Mouse (Mus musculus) heart, embryonic 14.5 days (tissue): ENCODE results near the gene Sec61b. TPM values are rescaled to one million over a fixed set of nuclear protein-coding genes. Genes with fewer than 3 reads are reported as not detected.

ENCODE experiments used
- ATAC-seq: fragments of 200-750 bp; cut with Nextera tagmentation; 2 replicates; pipeline ENCODE4 v1.8.0; 2017; ENCODE audit warnings: low read depth, moderate TSS enrichment; ENCODE audit not compliant: insufficient number of reproducible peaks, insufficient read depth, low FRiP score
- H3K27ac ChIP-seq, 2 experiments: fragments of 200-500 bp in 1 of 2; fragments of 300-500 bp in 1 of 2; sonication (generic) in 1 of 2; replicated peaks in 1 of 2; 2 replicates each; pipeline ENCODE4 v1.5.1; 2012 to 2014; ENCODE audit warnings: low read depth in 2 of 2, low read length in 2 of 2, control low read depth in 1 of 2, mild to moderate bottlenecking in 1 of 2, mixed read lengths in 1 of 2; ENCODE audit not compliant: control insufficient read depth in 1 of 2, insufficient read depth in 1 of 2
- H3K27me3 ChIP-seq: fragments of 300-500 bp; sonication (generic); 2 replicates; pipeline ENCODE4 v1.6.1; 2014; ENCODE audit warnings: mild to moderate bottlenecking, low read length, control low read depth; ENCODE audit not compliant: control insufficient read depth, insufficient read depth
- H3K36me3 ChIP-seq: fragments of 300-500 bp; sonication (generic); 2 replicates; pipeline ENCODE4 v1.6.1; 2014; ENCODE audit warnings: mild to moderate bottlenecking, control low read depth, low read length, mixed read lengths; ENCODE audit not compliant: control insufficient read depth, insufficient read depth
- H3K4me1 ChIP-seq, 2 experiments: fragments of 200-500 bp in 1 of 2; fragments of 300-500 bp in 1 of 2; sonication (generic) in 1 of 2; 2 replicates each; pipeline ENCODE4 v1.6.1; 2012 to 2014; ENCODE audit warnings: low read length in 2 of 2, control low read depth in 1 of 2, mixed read lengths in 1 of 2; ENCODE audit not compliant: control insufficient read depth in 2 of 2, insufficient read depth in 2 of 2
- H3K4me2 ChIP-seq: fragments of 300-500 bp; sonication (generic); 2 replicates; pipeline ENCODE4 v1.6.1; 2014; ENCODE audit warnings: mild to moderate bottlenecking, low read length
- H3K4me3 ChIP-seq, 2 experiments: fragments of 200-500 bp in 1 of 2; fragments of 300-500 bp in 1 of 2; sonication (generic) in 1 of 2; 2 replicates each; pipeline ENCODE4 v1.5.1; 2012 to 2014; ENCODE audit warnings: low read length in 2 of 2, mild to moderate bottlenecking in 2 of 2, control low read depth in 1 of 2, low read depth in 1 of 2, moderate library complexity in 1 of 2; ENCODE audit not compliant: control insufficient read depth in 1 of 2, insufficient read depth in 1 of 2
- H3K9ac ChIP-seq: fragments of 300-500 bp; sonication (generic); 2 replicates; pipeline ENCODE4 v1.6.1; 2014; ENCODE audit warnings: mild to moderate bottlenecking, low read length
- H3K9me3 ChIP-seq: fragments of 300-500 bp; sonication (generic); 2 replicates; pipeline ENCODE4 v1.6.1; 2016; ENCODE audit warnings: low read length, control low read depth; ENCODE audit not compliant: control insufficient read depth
- WGBS: fragments of 180-500 bp; shearing (Covaris S2); extraction: QIAGEN DNeasy Blood & Tissue Kit; methylation state at CpG from one replicate; pipeline ENCODE4 v1.1.7; 2014; 5-methylcytosine and 5-hydroxymethylcytosine counted together
- polyA plus RNA-seq: library from polyadenylated mRNA; unstranded; fragments of >200 nt; fragmentation: Nextera tagmentation; extraction: Ambion mirVana; gene quantifications from 2 replicates; pipeline ENCODE4 v1.2.1, GENCODE M21; 2014

The Sec61b gene
- polyA plus RNA-seq, 1 experiment from 2014 or later = 156 TPM

DNA sequence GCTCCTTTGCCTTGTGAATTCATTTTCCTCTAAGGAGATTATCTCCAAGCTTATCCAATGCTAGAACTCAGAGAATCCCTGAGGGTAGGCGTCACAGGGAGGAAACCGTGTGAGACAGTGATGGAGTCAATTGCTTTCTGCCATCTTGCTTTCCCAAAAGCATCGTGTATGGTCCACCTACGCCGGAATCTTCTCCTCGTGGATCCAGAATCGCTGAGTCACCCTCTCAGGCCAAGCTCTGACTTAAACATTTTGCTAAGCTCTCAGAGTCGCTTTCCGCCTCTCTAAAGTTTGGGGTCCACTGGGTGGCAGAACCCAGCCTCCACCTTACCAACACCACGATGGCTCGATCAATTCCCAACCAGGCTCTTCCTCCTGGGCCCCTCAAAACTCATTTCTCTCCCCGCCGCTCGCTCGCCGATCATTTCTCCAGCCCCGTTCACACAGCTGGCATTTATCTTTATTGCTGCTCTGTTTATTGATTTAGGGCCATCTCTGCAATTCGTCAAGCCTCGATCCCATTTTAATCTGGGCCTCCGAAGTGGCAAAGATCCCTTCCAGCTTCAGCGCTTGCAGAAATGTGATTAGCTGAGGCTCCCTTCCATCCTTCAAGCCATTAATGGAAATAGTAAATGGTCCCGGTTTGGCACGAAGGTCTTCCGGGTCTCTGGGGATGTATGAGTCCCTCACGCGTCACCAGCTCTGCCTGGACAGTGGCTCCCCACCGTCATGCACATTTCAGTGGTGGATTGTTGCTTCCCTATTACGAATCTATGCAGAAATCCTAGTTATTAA is 38.7 kb upstream of the Sec61b start:
- 56% methylated on average over 28 of the region's 28 CpGs for WGBS
- Histone ChIP-seq H3K36me3 (no peaks in the 10 kb centered on the region), H3K9ac (no peak overlapping the region), H3K4me1 (peaks cover 8 to 12% of the 10 kb centered on the region in 2 experiments; a peak in 3 of 4 replicates), H3K4me2 (no peak overlapping the region), H3K27me3 (no peaks in the 10 kb centered on the region), H3K4me3 (no peak overlapping the region), H3K27ac (no peak overlapping the region), H3K9me3 (no peaks in the 10 kb centered on the region)
- no peak for ATAC-seq

DNA sequence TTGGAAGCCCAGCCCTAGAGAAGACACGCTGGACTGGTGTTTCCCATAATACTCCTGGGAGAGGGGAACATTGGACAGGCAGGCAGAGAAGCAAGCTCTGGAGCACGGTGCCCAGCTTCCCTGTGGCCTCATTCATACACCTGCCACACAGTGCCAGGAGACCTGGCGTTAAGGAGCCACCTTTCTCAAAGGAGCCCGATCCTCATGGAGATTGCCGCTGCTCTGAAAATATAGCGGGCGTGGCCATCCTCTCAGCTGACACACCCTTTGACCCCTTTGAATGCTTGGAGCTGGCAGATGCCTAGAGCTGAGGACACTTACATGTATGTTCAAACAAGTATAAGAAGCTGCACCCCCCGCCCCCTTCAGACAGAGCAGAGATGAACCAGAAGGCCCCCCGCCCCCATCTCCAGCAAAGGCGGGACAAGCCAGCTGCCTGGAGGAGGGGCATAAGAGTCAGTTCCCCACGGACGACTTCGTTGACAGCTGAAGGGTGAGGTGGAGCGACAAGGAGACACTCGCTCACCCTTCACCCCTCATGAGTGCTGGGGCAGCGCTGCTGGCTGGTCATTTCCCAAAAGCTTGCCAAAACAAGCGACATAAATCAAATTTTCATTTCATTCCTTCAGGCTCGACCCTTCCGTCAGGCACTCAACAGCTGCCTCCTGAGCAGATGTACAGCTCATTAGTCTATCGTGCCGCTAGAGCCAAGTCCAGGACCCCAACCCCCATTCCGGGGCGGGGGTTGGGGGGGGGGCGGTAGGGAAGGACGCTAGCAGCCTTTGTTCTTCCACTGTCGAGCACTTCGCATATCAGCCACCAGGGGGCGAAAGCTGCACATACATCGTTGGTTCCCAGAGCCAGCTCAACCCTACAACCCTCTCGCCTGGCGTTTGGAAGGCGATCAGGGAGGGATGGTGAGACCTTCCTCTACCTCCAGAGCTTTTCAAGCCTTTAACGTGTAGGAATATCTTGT is 36.8 kb upstream of the Sec61b start:
- Histone ChIP-seq H3K9ac (peak overlapping the region; percentile 75), H3K9me3 (no peaks in the 10 kb centered on the region), H3K27me3 (no peaks in the 10 kb centered on the region), H3K4me2 (peak overlapping the region; percentile 89), H3K4me3 (peak overlapping the region; percentile 60 to 64), H3K27ac (peak overlapping the region; percentile 35 to 66), H3K4me1 (peaks cover 8 to 12% of the 10 kb centered on the region in 2 experiments; a peak in 3 of 4 replicates), H3K36me3 (no peaks in the 10 kb centered on the region)
- peak; percentile 79; the same call in 1 of the 2 replicates for ATAC-seq
- WGBS = under 1% methylated on average over 33 of the region's 33 CpGs

DNA sequence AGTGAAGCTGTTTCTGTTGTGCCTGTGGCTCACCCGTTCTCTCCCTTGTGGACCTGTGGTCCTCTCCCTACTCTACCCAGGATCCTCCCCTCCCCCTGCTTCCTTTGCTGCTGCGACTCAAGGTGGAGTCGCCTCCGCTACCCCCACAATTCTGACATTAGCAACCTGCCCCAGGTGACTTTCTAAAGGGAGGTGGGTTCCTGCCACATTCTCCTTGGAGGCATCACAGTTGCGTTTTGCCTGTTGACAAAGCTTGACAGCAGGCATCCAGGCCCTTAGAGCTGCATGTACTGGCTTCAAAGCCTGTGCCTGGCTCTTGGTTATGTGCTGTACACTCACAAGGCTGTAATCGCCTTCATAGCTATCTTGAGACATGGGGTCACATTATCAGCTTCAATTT is 35.5 kb upstream of the Sec61b start:
- H3K27ac ChIP-seq = no peak overlapping the region
- no peak overlapping the region for H3K4me3 ChIP-seq
- H3K4me2 ChIP-seq = no peak overlapping the region
- no peaks in the 10 kb centered on the region for H3K36me3 ChIP-seq
- WGBS = 71% methylated on average over 6 of the region's 6 CpGs
- H3K9ac ChIP-seq = no peak overlapping the region
- no peaks in the 10 kb centered on the region for H3K27me3 ChIP-seq
- no peak for ATAC-seq
- no peaks in the 10 kb centered on the region for H3K9me3 ChIP-seq
- H3K4me1 ChIP-seq = peaks cover 8 to 12% of the 10 kb centered on the region in 2 experiments; a peak in 3 of 4 replicates

DNA sequence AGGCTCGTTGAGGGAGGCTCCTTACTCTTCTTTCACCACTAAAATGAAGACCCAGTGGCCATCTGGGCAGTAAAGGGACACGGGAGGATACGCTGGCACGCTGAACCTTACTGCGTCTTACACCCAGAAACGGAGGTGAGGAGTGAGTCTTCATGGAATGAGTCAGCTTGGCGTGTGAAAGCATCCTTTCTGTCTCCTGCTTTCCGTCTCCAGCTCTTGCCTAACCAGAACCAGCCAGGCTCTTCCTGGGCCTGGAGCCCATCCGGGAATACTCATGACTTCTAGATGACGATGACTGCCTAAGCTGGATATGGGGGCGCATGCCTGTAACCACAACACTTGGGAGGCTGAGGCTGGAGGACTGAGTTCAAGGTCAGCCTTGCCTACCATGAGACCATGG is 33.5 kb upstream of the Sec61b start:
- H3K9me3 ChIP-seq = no peaks in the 10 kb centered on the region
- no peak for ATAC-seq
- H3K9ac ChIP-seq = no peak overlapping the region
- H3K27ac ChIP-seq = no peak overlapping the region
- WGBS = 87% methylated on average over 11 of the region's 11 CpGs
- H3K4me1 ChIP-seq = peaks cover 8 to 10% of the 10 kb centered on the region in 2 experiments; a peak in 3 of 4 replicates
- no peak overlapping the region for H3K4me2 ChIP-seq
- H3K27me3 ChIP-seq = no peaks in the 10 kb centered on the region
- no peak overlapping the region for H3K4me3 ChIP-seq
- H3K36me3 ChIP-seq = no peaks in the 10 kb centered on the region

DNA sequence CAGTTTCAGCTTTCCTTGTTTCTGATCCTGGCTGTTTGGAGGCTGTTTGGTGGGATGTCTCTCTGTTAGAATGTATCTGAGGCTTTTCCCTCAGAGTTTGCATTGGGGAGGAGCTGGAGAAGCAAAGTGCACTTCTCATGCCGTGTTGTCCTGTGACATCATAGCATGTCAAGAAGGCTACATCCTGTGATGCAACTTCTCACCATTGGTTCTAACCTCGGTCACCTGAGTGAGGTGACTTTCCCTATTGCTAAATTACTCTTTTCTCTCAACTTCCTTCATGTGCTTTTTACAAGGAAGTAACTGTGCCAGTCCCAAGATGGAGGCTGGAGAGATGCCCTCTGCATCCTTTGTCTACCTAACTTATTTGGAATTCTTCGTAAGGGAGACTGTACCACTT is 25.9 kb upstream of the Sec61b start:
- no peak overlapping the region for H3K27ac ChIP-seq
- no peak overlapping the region for H3K9ac ChIP-seq
- no peak overlapping the region for H3K4me3 ChIP-seq
- H3K4me1 ChIP-seq = no peaks in the 10 kb centered on the region
- no peaks in the 10 kb centered on the region for H3K27me3 ChIP-seq
- H3K4me2 ChIP-seq = no peak overlapping the region
- H3K36me3 ChIP-seq = no peaks in the 10 kb centered on the region
- ATAC-seq = no peak
- 75% methylated on average over 3 of the region's 3 CpGs for WGBS
- H3K9me3 ChIP-seq = no peaks in the 10 kb centered on the region

DNA sequence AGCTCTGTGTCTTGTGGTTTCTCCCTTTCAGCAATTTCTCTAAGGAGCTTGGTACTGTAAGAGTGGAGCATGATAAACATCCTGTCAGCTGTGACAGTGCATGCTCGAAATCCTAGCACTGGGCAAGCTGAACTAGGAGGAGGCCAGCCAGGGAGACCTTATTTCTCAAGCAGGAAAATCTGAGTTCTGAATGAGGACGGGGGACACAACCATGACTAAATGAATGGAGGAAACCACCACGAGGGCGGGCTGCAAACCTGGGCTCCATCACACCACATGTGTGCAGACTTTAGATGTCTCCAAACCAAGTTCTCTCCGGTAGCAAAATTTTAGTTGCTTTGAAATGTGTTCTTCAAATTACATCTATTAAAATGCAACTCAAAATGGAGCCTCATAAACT is 25.3 kb upstream of the Sec61b start:
- Histone ChIP-seq H3K36me3 (no peaks in the 10 kb centered on the region), H3K9me3 (no peaks in the 10 kb centered on the region), H3K27me3 (no peaks in the 10 kb centered on the region), H3K4me3 (no peak overlapping the region), H3K27ac (no peak overlapping the region), H3K4me2 (no peak overlapping the region), H3K4me1 (no peaks in the 10 kb centered on the region), H3K9ac (no peak overlapping the region)
- no peak for ATAC-seq
- WGBS = 53% methylated on average over 5 of the region's 5 CpGs

DNA sequence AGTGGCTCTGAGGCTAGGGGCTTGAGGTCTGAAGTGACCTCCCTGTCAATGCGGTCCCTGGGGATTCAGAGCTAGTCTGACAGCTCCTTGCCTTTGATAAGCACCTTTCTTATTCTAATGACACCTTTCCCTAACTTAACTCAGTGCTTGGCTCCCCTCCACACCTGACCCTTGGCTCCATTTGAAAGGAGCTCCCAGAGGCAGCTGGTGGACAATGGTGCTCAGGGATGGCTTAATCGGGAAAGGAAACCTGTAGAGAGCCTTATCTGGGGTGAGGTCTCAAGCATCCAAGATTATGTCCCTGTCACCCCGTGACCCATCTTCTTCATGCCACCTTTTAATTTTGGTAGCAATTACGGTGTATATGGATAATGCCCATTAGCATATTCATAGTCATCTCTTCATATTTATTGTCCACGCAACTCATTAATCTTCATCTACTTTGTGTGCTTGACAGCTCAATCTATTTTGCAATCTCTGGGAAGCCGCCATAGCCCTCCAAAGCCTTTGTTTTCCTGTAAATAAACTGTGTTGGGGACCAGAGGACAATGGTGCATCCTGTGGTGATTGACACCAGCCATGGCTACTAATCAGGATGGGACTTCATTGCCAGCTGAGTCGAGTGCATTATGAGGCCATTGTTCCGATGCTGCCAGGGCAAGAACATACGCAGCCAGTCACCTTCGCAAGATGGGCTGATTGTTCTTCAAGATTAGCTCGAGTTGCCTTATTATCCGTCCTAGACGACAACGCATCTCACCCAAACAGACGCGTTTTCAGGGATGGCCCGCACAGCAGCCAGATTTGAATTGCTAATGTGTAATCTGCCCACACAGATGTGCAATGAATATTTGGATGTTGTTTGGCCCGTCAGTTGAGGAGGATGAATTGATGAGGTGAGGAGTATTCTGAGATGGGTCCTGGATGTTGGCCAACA is 24.6 kb upstream of the Sec61b start:
- WGBS = 40% methylated on average over 18 of the region's 18 CpGs
- Histone ChIP-seq H3K4me2 (no peak overlapping the region), H3K9me3 (no peaks in the 10 kb centered on the region), H3K27ac (no peak overlapping the region), H3K36me3 (no peaks in the 10 kb centered on the region), H3K27me3 (no peaks in the 10 kb centered on the region), H3K4me1 (no peaks in the 10 kb centered on the region), H3K9ac (no peak overlapping the region), H3K4me3 (no peak overlapping the region)
- ATAC-seq = no peak
